Mouse (Mus musculus) stomach, postnatal 0 days (tissue): ENCODE results near the gene Prelid3b.

ENCODE experiments used
- CTCF ChIP-seq: IDR thresholded peaks from 2 replicates; pipeline ENCODE4 v1.5.1; 2016; ENCODE audit warnings: antibody characterized with exemption, low read depth, mild to moderate bottlenecking, moderate library complexity
- EP300 ChIP-seq: optimal IDR thresholded peaks from 2 replicates; pipeline ENCODE3; 2016; ENCODE audit warnings: antibody characterized with exemption

- TF ChIP-seq CTCF (no peak), EP300 (no peak)
Observed at GRCm38 (mm10) chr2:174448405-174448804, 24.5 kb downstream of the Prelid3b start.
